Comparison of ENCODE assay signal across 8 mouse cellular contexts in genomic region chr9:110656249-110657221, GRCm38 (mm10). TPM values are rescaled to one million over a fixed set of nuclear protein-coding genes. Genes with fewer than 3 reads are reported as not detected.
DNase-seq lines count a peak whose midpoint lies in the region; ATAC-seq and TF ChIP-seq lines count a peak whose summit lies in the region.

Gene Ccdc12, plus strand, starts transcription at chr9:110656503.

- under 1% methylated on average over 52 of the region's 52 CpGs for WGBS in cerebellum, adult 2 months
- under 1% methylated on average over 52 of the region's 52 CpGs for WGBS in forebrain, postnatal 0 days
- under 1% methylated on average over 52 of the region's 52 CpGs for WGBS in lung, embryonic 15.5 days

- H3K4me2 ChIP-seq in forebrain, postnatal 0 days (ENCODE audit: low read depth), result peak within 1 kb of the TSS; percentile 70
- peak within 1 kb of the TSS; percentile 67 for H3K4me2 ChIP-seq in lung, embryonic 15.5 days

- H3K4me1 ChIP-seq in MEL (ENCODE audit: control insufficient read depth in 1 of 2, insufficient read depth in 2 of 2, low read length in 2 of 2), result peaks cover 4 to 26% of the 10 kb centered on the region in 2 experiments
- H3K4me1 ChIP-seq in cerebellum, adult 2 months (ENCODE audit: control insufficient read depth, insufficient read depth, low read length), result peaks cover 32% of the 10 kb centered on the region
- peaks cover 3% of the 10 kb centered on the region; the same call in 1 of the 2 replicates for H3K4me1 ChIP-seq in forebrain, postnatal 0 days (ENCODE audit: insufficient read depth)
- H3K4me1 ChIP-seq in lung, embryonic 15.5 days, result peaks cover 46% of the 10 kb centered on the region

- H3K9ac ChIP-seq in MEL (ENCODE audit: control insufficient read depth, low read depth, low read length, poor library complexity, severe bottlenecking), result peak within 1 kb of the TSS; percentile 92
- peak within 1 kb of the TSS; percentile 90 for H3K9ac ChIP-seq in forebrain, postnatal 0 days
- H3K9ac ChIP-seq in lung, embryonic 15.5 days, result peak within 1 kb of the TSS; percentile 85

- peak within 1 kb of the TSS; percentile 84 to 91 for H3K4me3 ChIP-seq in MEL (ENCODE audit: control insufficient read depth in 1 of 2, insufficient read depth in 1 of 2, low read depth in 2 of 2, low read length in 2 of 2)
- H3K4me3 ChIP-seq in cerebellum, adult 2 months (replicated peaks; ENCODE audit: insufficient read depth, low read depth, low read length), result peak within 1 kb of the TSS; percentile 71
- H3K4me3 ChIP-seq in forebrain, postnatal 0 days (ENCODE audit: low read depth, low read length), result peak within 1 kb of the TSS; percentile 75
- H3K4me3 ChIP-seq in lung, embryonic 15.5 days, result peak within 1 kb of the TSS; percentile 83

- peak; percentile 96 to 98 for TF ChIP-seq POLR2A in MEL (IDR thresholded peaks at IDR 0.05; ENCODE audit: control insufficient read depth in 1 of 2, insufficient read depth in 1 of 2, low read depth in 1 of 2, low read length in 2 of 2, poor library complexity in 1 of 2)
- TF ChIP-seq POLR2A in cerebellum, adult 2 months (IDR thresholded peaks at IDR 0.05; ENCODE audit: borderline replicate concordance, insufficient read depth, low read length), result peak; percentile 77; the same call in 1 of the 2 replicates

- ATAC-seq in forebrain, postnatal 0 days, result peak; percentile 98
- peak; percentile 85 for ATAC-seq in lung, embryonic 15.5 days (ENCODE audit: borderline replicate concordance, extremely low read depth, low FRiP score, low TSS enrichment)

- TF ChIP-seq EP300 in MEL (IDR thresholded peaks at IDR 0.05; ENCODE audit: low read depth in 1 of 2, low read length in 2 of 2), result no peak; a peak in 1 of 4 replicates

- peaks cover 0 to 11% of the 10 kb centered on the region in 2 experiments; a peak in 2 of 4 replicates for H3K36me3 ChIP-seq in MEL (ENCODE audit: control insufficient read depth in 1 of 2, insufficient read depth in 2 of 2, low read length in 2 of 2)
- H3K36me3 ChIP-seq in forebrain, postnatal 0 days (ENCODE audit: insufficient read depth), result 0 out of 2 replicates have a peak, but pooled peaks cover 3% of the 10 kb centered on the region
- H3K36me3 ChIP-seq in lung, embryonic 15.5 days, result no peaks in the 10 kb centered on the region

- DNase-seq in MEL (ENCODE audit: low read depth, low spot score), result peak; percentile 99
- peak; percentile 98 to 99 for DNase-seq in cerebellum, adult 2 months
- DNase-seq in forebrain, postnatal 0 days, result peak; percentile 99
- DNase-seq in heart, postnatal 4 days, result peak; percentile 94
- peak; percentile 96 to 97 for DNase-seq in layer of hippocampus, adult 8-10 months (ENCODE audit: low spot score in 2 of 2)
- peak; percentile 94 for DNase-seq in ovary, adult 18-20 months (ENCODE audit: low spot score)
- DNase-seq in thymus, postnatal 0 days (ENCODE audit: low spot score), result peak; percentile 97

- no peaks in the 10 kb centered on the region for H3K9me3 ChIP-seq in MEL (replicated peaks; ENCODE audit: insufficient read depth, low read length)
- no peaks in the 10 kb centered on the region for H3K9me3 ChIP-seq in forebrain, postnatal 0 days (ENCODE audit: low read length)
- H3K9me3 ChIP-seq in lung, embryonic 15.5 days, result no peaks in the 10 kb centered on the region

- no peaks in the 10 kb centered on the region for H3K27me3 ChIP-seq in MEL (ENCODE audit: control insufficient read depth in 1 of 2, insufficient read depth in 2 of 2, low read length in 2 of 2)
- no peaks in the 10 kb centered on the region for H3K27me3 ChIP-seq in cerebellum, adult 2 months (ENCODE audit: control insufficient read depth, insufficient read depth, low read length)
- no peaks in the 10 kb centered on the region; the same call in 1 of the 2 replicates for H3K27me3 ChIP-seq in forebrain, postnatal 0 days (ENCODE audit: insufficient read depth, low read length)
- H3K27me3 ChIP-seq in lung, embryonic 15.5 days, result peaks cover 22% of the 10 kb centered on the region

- peaks cover 37% of the 10 kb centered on the region for H3K79me2 ChIP-seq in MEL (ENCODE audit: control insufficient read depth, insufficient read depth, low read length, poor library complexity)

- TF ChIP-seq CTCF in MEL (IDR thresholded peaks at IDR 0.05 in 2 of 3, conservative IDR thresholded peaks at IDR 0.05 in 1 of 3; ENCODE audit: control insufficient read depth in 1 of 3, insufficient read depth in 1 of 3, low read depth in 2 of 3, low read length in 3 of 3, poor library complexity in 1 of 3, severe bottlenecking in 1 of 3), result no peak
- TF ChIP-seq CTCF in cerebellum, adult 2 months (IDR thresholded peaks at IDR 0.05; ENCODE audit: borderline replicate concordance, insufficient read depth, low read depth, low read length), result peak; percentile 22; the same call in 1 of the 2 replicates
- TF ChIP-seq CTCF in forebrain, postnatal 0 days (IDR thresholded peaks at IDR 0.05; ENCODE audit: low read depth), result peak; percentile 41; the same call in 1 of the 2 replicates

- no peak for TF ChIP-seq RAD21 in MEL (IDR thresholded peaks at IDR 0.05; ENCODE audit: low read depth, low read length)

- peak within 1 kb of the TSS; percentile 91 for H3K27ac ChIP-seq in MEL (ENCODE audit: control insufficient read depth, low read depth, low read length)
- peak within 1 kb of the TSS; percentile 90 for H3K27ac ChIP-seq in cerebellum, adult 2 months (ENCODE audit: insufficient read depth, low read length)
- H3K27ac ChIP-seq in forebrain, postnatal 0 days (ENCODE audit: low read depth, low read length), result peak within 1 kb of the TSS; percentile 97
- peak within 1 kb of the TSS; percentile 94 for H3K27ac ChIP-seq in lung, embryonic 15.5 days

TF ChIP-seq in MEL, 35 proteins besides CTCF, POLR2A, EP300 and RAD21 (continues in another document):
- TF ChIP-seq CHD2 (IDR thresholded peaks at IDR 0.05; ENCODE audit: low read length) (no peak), SMC3 (IDR thresholded peaks at IDR 0.05; ENCODE audit: low read depth, low read length) (no peak), MYB (IDR thresholded peaks at IDR 0.05; ENCODE audit: low read depth, low read length) (no peak), USF1 (IDR thresholded peaks at IDR 0.05; ENCODE audit: low read depth, low read length) (peak; percentile 32; the same call in 1 of the 2 replicates), MAFK (IDR thresholded peaks at IDR 0.05; ENCODE audit: borderline replicate concordance, low read depth, low read length) (no peak), HCFC1 (IDR thresholded peaks at IDR 0.05; ENCODE audit: low read depth, low read length) (peak; percentile 84), POLR2AphosphoS5 (IDR thresholded peaks at IDR 0.05; ENCODE audit: borderline replicate concordance, low read depth, low read length) (no peak), ELF1 (IDR thresholded peaks at IDR 0.05; ENCODE audit: low read depth, low read length) (peak; percentile 93), POLR2AphosphoS2 (IDR thresholded peaks at IDR 0.05; ENCODE audit: low read length) (peak; percentile 76; the same call in 1 of the 2 replicates), MAZ (IDR thresholded peaks at IDR 0.05; ENCODE audit: low read depth, low read length) (peak; percentile 91), KAT2A (conservative IDR thresholded peaks at IDR 0.05; ENCODE audit: low read depth, low read length) (peak; percentile 66; the same call in 1 of the 2 replicates), TBP (IDR thresholded peaks at IDR 0.05; ENCODE audit: low read depth, low read length) (peak; percentile 85), JUND (IDR thresholded peaks at IDR 0.05; ENCODE audit: low read depth, low read length) (no peak), ZNF384 (IDR thresholded peaks at IDR 0.05; ENCODE audit: low read depth, low read length) (no peak), NRF1 (IDR thresholded peaks at IDR 0.05; ENCODE audit: insufficient read depth, low read depth, low read length, poor library complexity, severe bottlenecking) (peak; percentile 83), UBTF (IDR thresholded peaks at IDR 0.05; ENCODE audit: borderline replicate concordance, insufficient read depth, low read depth, low read length) (no peak), ZKSCAN1 (IDR thresholded peaks at IDR 0.05; ENCODE audit: low read depth, low read length) (no peak), ETS1 (IDR thresholded peaks at IDR 0.05; ENCODE audit: low read depth, low read length) (peak; percentile 35; the same call in 1 of the 2 replicates), TAL1 (IDR thresholded peaks at IDR 0.05; ENCODE audit: low read length) (no peak), ZC3H11A (IDR thresholded peaks at IDR 0.05; ENCODE audit: low read depth, low read length) (no peak), E2F4 (IDR thresholded peaks at IDR 0.05; ENCODE audit: borderline replicate concordance, low read depth, low read length) (no peak), MEF2A (IDR thresholded peaks at IDR 0.05; ENCODE audit: extremely low read depth, insufficient replicate concordance, low read depth, low read length, poor library complexity, severe bottlenecking) (no peak), TCF12 (IDR thresholded peaks at IDR 0.05; ENCODE audit: low read depth, low read length) (peak; percentile 50), CHD1 (IDR thresholded peaks at IDR 0.05; ENCODE audit: low read depth, low read length) (no peak), MAX (IDR thresholded peaks at IDR 0.05; ENCODE audit: low read length) (peak; percentile 70), GATA1 (IDR thresholded peaks at IDR 0.05; ENCODE audit: low read depth, low read length) (no peak), GABPA (IDR thresholded peaks at IDR 0.05; ENCODE audit: low read depth, low read length) (no peak), MXI1 (IDR thresholded peaks at IDR 0.05; ENCODE audit: low read depth, low read length) (peak; percentile 74), MYC (IDR thresholded peaks at IDR 0.05; ENCODE audit: low read depth, low read length) (peak; percentile 58), ZMIZ1 (IDR thresholded peaks at IDR 0.05; ENCODE audit: low read depth, low read length) (peak; percentile 91), USF2 (IDR thresholded peaks at IDR 0.05; ENCODE audit: borderline replicate concordance in 1 of 2, insufficient read depth in 1 of 2, low read depth in 1 of 2, low read length in 2 of 2) (no peak)

RNA-seq across cellular contexts. Expression of gene Ccdc12, which starts in this region (rescaled TPM):
- total RNA-seq in MEL (2012; rRNA removed), result 122 and 129 TPM in 2 replicates
- polyA plus RNA-seq in MEL (2012; ENCODE audit: insufficient read depth in 1 of 2, insufficient read length in 2 of 2, low read depth in 1 of 2, low replicate concordance in 2 of 2, missing spikeins in 1 of 2), result 100 to 1,000 TPM in 1 of 2 experiments, not detected in 1; 112 TPM
- polyA plus RNA-seq in cerebellum, adult 2 months (2012; rRNA removed), result 98.5 and 102 TPM in 2 replicates
- total RNA-seq in forebrain, postnatal 0 days (2014; rRNA removed), result 38.4 and 48.4 TPM in 2 replicates
- polyA plus RNA-seq in forebrain, postnatal 0 days (2015; fragmentation: Nextera tagmentation; extraction: Ambion mirVana), result 103 and 104 TPM in 2 replicates
- total RNA-seq in heart, postnatal 4 days (2021), result 10 to 100 TPM; 79.8 to 88.6 TPM
- 10 to 100 TPM; 46.4 to 61.2 (median 57.8) TPM for total RNA-seq in layer of hippocampus, adult 8-10 months (2022)
- 151 TPM in 2 replicates for polyA plus RNA-seq in lung, embryonic 15.5 days (2015; fragmentation: Nextera tagmentation; extraction: Ambion mirVana)
- polyA plus RNA-seq in thymus, postnatal 0 days (2015; fragmentation: Nextera tagmentation; extraction: Ambion mirVana), result 210 and 226 TPM in 2 replicates

Comparison
In these comparisons a context has a peak if more than half of its experiments do, and no peak if none do; other contexts are left out.
1. Peak in every context shown above with its lines: DNase-seq, ATAC-seq, H3K4me3 ChIP-seq and H3K27ac ChIP-seq.
2. CTCF ChIP-seq: peak in cerebellum, adult 2 months (single experiment) and forebrain, postnatal 0 days (single experiment); none in MEL (0 of 3).